Mouse (Mus musculus): ENCODE measurements at regions not wholly inside any gene's neighbourhood (a gene's known extent, or its start where the extent isn't known, plus 50 kb on each side); places are given as distances from the start of the nearest gene placed in this dataset.

DNA sequence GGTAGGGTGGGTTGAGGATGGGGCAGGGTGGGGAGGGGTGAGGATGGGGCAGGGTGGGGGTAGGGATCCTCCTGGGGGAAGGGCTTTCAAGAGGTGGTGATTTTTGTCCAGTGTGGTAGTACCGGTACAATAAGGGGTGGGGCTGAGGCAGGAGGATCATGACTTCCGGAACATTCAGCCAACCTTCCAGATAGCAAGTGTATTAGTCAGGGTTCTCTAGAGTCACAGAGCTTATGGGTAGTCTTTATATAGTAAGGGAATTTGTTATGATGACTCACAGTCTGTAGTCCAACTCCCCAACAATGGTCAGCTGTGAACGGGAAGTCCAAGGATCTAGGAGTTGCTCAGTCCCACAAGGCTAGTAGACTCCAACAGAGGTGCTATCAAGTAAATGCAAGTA, 145.5 kb downstream of the Rpap3 start:
- no peak for DNase-seq (ENCODE audit: low read depth, low spot score)
- Histone ChIP-seq H3K27me3 (ENCODE audit: control insufficient read depth in 1 of 2, insufficient read depth in 2 of 2, low read length in 2 of 2) (no peaks in the 10 kb centered on the region), H3K27ac (ENCODE audit: control insufficient read depth, low read depth, low read length) (no peak overlapping the region), H3K9me3 (replicated peaks; ENCODE audit: insufficient read depth, low read length) (no peaks in the 10 kb centered on the region), H3K4me1 (ENCODE audit: control insufficient read depth in 1 of 2, insufficient read depth in 2 of 2, low read length in 2 of 2) (peaks cover 0 to 2% of the 10 kb centered on the region in 2 experiments; a peak in 1 of 4 replicates), H3K4me3 (ENCODE audit: control insufficient read depth in 1 of 2, insufficient read depth in 1 of 2, low read depth in 2 of 2, low read length in 2 of 2) (no peak overlapping the region), H3K36me3 (ENCODE audit: control insufficient read depth in 1 of 2, insufficient read depth in 2 of 2, low read length in 2 of 2) (no peaks in the 10 kb centered on the region), H3K9ac (ENCODE audit: control insufficient read depth, low read depth, low read length, poor library complexity, severe bottlenecking) (no peak overlapping the region), H3K79me2 (ENCODE audit: control insufficient read depth, insufficient read depth, low read length, poor library complexity) (no peaks in the 10 kb centered on the region)
- TF ChIP-seq JUND (IDR thresholded peaks at IDR 0.05; ENCODE audit: low read depth, low read length) (no peak), HCFC1 (IDR thresholded peaks at IDR 0.05; ENCODE audit: low read depth, low read length) (no peak), USF2 (IDR thresholded peaks at IDR 0.05; ENCODE audit: borderline replicate concordance in 1 of 2, insufficient read depth in 1 of 2, low read depth in 1 of 2, low read length in 2 of 2) (no peak), BHLHE40 (IDR thresholded peaks at IDR 0.05; ENCODE audit: borderline replicate concordance, low read depth, low read length) (no peak), UBTF (IDR thresholded peaks at IDR 0.05; ENCODE audit: borderline replicate concordance, insufficient read depth, low read depth, low read length) (no peak)

DNA sequence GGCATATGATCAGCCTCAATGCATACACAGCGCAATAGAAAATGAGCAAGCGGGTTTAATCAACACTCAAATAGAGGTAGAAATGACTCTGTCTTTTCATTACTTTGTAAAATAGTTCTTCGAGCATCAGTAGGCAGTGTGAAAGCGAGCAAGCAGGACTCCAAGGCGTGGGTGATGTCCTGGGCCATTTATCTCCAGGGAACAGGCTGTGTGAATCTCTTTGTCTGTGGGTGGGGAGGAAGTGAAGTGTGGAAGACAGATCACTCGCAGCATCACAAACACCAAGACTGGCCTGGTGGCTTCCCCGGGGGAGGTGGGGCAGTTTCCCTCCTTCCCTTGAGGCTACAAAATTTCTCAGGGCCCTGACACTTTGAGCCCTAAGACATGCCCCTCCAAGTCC, 146.9 kb downstream of the Rpap3 start:
- Histone ChIP-seq H3K4me1 (ENCODE audit: control insufficient read depth in 1 of 2, insufficient read depth in 2 of 2, low read length in 2 of 2) (peaks cover 0 to 2% of the 10 kb centered on the region in 2 experiments; a peak in 1 of 4 replicates), H3K9ac (ENCODE audit: control insufficient read depth, low read depth, low read length, poor library complexity, severe bottlenecking) (no peak overlapping the region), H3K79me2 (ENCODE audit: control insufficient read depth, insufficient read depth, low read length, poor library complexity) (no peaks in the 10 kb centered on the region), H3K27ac (ENCODE audit: control insufficient read depth, low read depth, low read length) (no peak overlapping the region), H3K9me3 (replicated peaks; ENCODE audit: insufficient read depth, low read length) (no peaks in the 10 kb centered on the region), H3K36me3 (ENCODE audit: control insufficient read depth in 1 of 2, insufficient read depth in 2 of 2, low read length in 2 of 2) (no peaks in the 10 kb centered on the region), H3K27me3 (ENCODE audit: control insufficient read depth in 1 of 2, insufficient read depth in 2 of 2, low read length in 2 of 2) (no peaks in the 10 kb centered on the region), H3K4me3 (ENCODE audit: control insufficient read depth in 1 of 2, insufficient read depth in 1 of 2, low read depth in 2 of 2, low read length in 2 of 2) (no peak overlapping the region)
- DNase-seq (ENCODE audit: low read depth, low spot score) = peak; percentile 26
- TF ChIP-seq CHD2 (IDR thresholded peaks at IDR 0.05; ENCODE audit: low read length) (no peak), CTCF (IDR thresholded peaks at IDR 0.05 in 2 of 3, conservative IDR thresholded peaks at IDR 0.05 in 1 of 3; ENCODE audit: control insufficient read depth in 1 of 3, insufficient read depth in 1 of 3, low read depth in 2 of 3, low read length in 3 of 3, poor library complexity in 1 of 3, severe bottlenecking in 1 of 3) (no peak), TAL1 (IDR thresholded peaks at IDR 0.05; ENCODE audit: low read length) (peak; percentile 46), GATA1 (IDR thresholded peaks at IDR 0.05; ENCODE audit: low read depth, low read length) (0 out of 2 replicates have a peak, but pooled peaks have one; percentile 3), USF2 (IDR thresholded peaks at IDR 0.05; ENCODE audit: borderline replicate concordance in 1 of 2, insufficient read depth in 1 of 2, low read depth in 1 of 2, low read length in 2 of 2) (no peak), ZC3H11A (IDR thresholded peaks at IDR 0.05; ENCODE audit: low read depth, low read length) (no peak), EP300 (IDR thresholded peaks at IDR 0.05; ENCODE audit: low read depth in 1 of 2, low read length in 2 of 2) (peak; percentile 55 to 59; a peak in 3 of 4 replicates), ETS1 (IDR thresholded peaks at IDR 0.05; ENCODE audit: low read depth, low read length) (no peak)

GRCm38 (mm10) chr15:97548354-97548753, 157.3 kb downstream of the Rpap3 start:
- H3K36me3 ChIP-seq (ENCODE audit: control insufficient read depth in 1 of 2, insufficient read depth in 2 of 2, low read length in 2 of 2) = no peaks in the 10 kb centered on the region
- no peaks in the 10 kb centered on the region for H3K79me2 ChIP-seq (ENCODE audit: control insufficient read depth, insufficient read depth, low read length, poor library complexity)
- no peak overlapping the region for H3K27ac ChIP-seq (ENCODE audit: control insufficient read depth, low read depth, low read length)
- peak; percentile 45 for DNase-seq (ENCODE audit: low read depth, low spot score)
- no peak overlapping the region for H3K9ac ChIP-seq (ENCODE audit: control insufficient read depth, low read depth, low read length, poor library complexity, severe bottlenecking)
- H3K9me3 ChIP-seq (replicated peaks; ENCODE audit: insufficient read depth, low read length) = no peaks in the 10 kb centered on the region
- H3K27me3 ChIP-seq (ENCODE audit: control insufficient read depth in 1 of 2, insufficient read depth in 2 of 2, low read length in 2 of 2) = peaks cover 0 to under 1% of the 10 kb centered on the region in 2 experiments; a peak in 2 of 4 replicates
- no peaks in the 10 kb centered on the region for H3K4me1 ChIP-seq (ENCODE audit: control insufficient read depth in 1 of 2, insufficient read depth in 2 of 2, low read length in 2 of 2)
- H3K4me3 ChIP-seq (ENCODE audit: control insufficient read depth in 1 of 2, insufficient read depth in 1 of 2, low read depth in 2 of 2, low read length in 2 of 2) = no peak overlapping the region
- no peak for TF ChIP-seq KAT2A (conservative IDR thresholded peaks at IDR 0.05; ENCODE audit: low read depth, low read length)
- no peak for TF ChIP-seq GABPA (IDR thresholded peaks at IDR 0.05; ENCODE audit: low read depth, low read length)
- no peak for TF ChIP-seq UBTF (IDR thresholded peaks at IDR 0.05; ENCODE audit: borderline replicate concordance, insufficient read depth, low read depth, low read length)
- no peak for TF ChIP-seq CHD2 (IDR thresholded peaks at IDR 0.05; ENCODE audit: low read length)
- TF ChIP-seq MXI1 (IDR thresholded peaks at IDR 0.05; ENCODE audit: low read depth, low read length) = no peak
- TF ChIP-seq TCF12 (IDR thresholded peaks at IDR 0.05; ENCODE audit: low read depth, low read length) = no peak
- no peak for TF ChIP-seq E2F4 (IDR thresholded peaks at IDR 0.05; ENCODE audit: borderline replicate concordance, low read depth, low read length)
- TF ChIP-seq MAFK (IDR thresholded peaks at IDR 0.05; ENCODE audit: borderline replicate concordance, low read depth, low read length) = no peak
- TF ChIP-seq POLR2AphosphoS5 (IDR thresholded peaks at IDR 0.05; ENCODE audit: borderline replicate concordance, low read depth, low read length) = no peak
- TF ChIP-seq TBP (IDR thresholded peaks at IDR 0.05; ENCODE audit: low read depth, low read length) = no peak
- TF ChIP-seq SMC3 (IDR thresholded peaks at IDR 0.05; ENCODE audit: low read depth, low read length) = peak; percentile 64
- TF ChIP-seq NRF1 (IDR thresholded peaks at IDR 0.05; ENCODE audit: insufficient read depth, low read depth, low read length, poor library complexity, severe bottlenecking) = no peak
- TF ChIP-seq RCOR1 (IDR thresholded peaks at IDR 0.05; ENCODE audit: low read depth, low read length) = no peak
- TF ChIP-seq ELF1 (IDR thresholded peaks at IDR 0.05; ENCODE audit: low read depth, low read length) = no peak
- peak; percentile 41; the same call in 1 of the 2 replicates for TF ChIP-seq ZC3H11A (IDR thresholded peaks at IDR 0.05; ENCODE audit: low read depth, low read length)
- TF ChIP-seq USF2 (IDR thresholded peaks at IDR 0.05; ENCODE audit: borderline replicate concordance in 1 of 2, insufficient read depth in 1 of 2, low read depth in 1 of 2, low read length in 2 of 2) = no peak
- TF ChIP-seq RAD21 (IDR thresholded peaks at IDR 0.05; ENCODE audit: low read depth, low read length) = peak; percentile 65

Measured in MEL (cell line).